Mouse (Mus musculus) stomach, postnatal 0 days (tissue): ENCODE data around the gene Peak1. TPM values are rescaled to one million over a fixed set of nuclear protein-coding genes. Genes with fewer than 3 reads are reported as not detected.

ENCODE experiments used
- ATAC-seq: fragments of 200-750 bp; cut with Nextera tagmentation; 2 replicates; pipeline ENCODE4 v1.8.0; 2017; ENCODE audit not compliant: low FRiP score, low TSS enrichment
- DNase-seq: peaks from one replicate; pipeline ENCODE4 v3.0.0-alpha.2; 2016; ENCODE audit warnings: low spot score
- H3K27ac ChIP-seq: fragments of 300-500 bp; sonication (generic); replicated peaks from 2 replicates; pipeline ENCODE4 v1.5.1; 2014; ENCODE audit warnings: mild to moderate bottlenecking, control low read depth
- H3K27me3 ChIP-seq: fragments of 300-500 bp; sonication (generic); 2 replicates; pipeline ENCODE4 v1.6.1; 2014; ENCODE audit warnings: low read length; ENCODE audit not compliant: control insufficient read depth, insufficient read depth
- H3K36me3 ChIP-seq: fragments of 300-500 bp; sonication (generic); 2 replicates; pipeline ENCODE4 v1.6.1; 2014; ENCODE audit warnings: low read length, mixed read lengths; ENCODE audit not compliant: control insufficient read depth, insufficient read depth
- H3K4me1 ChIP-seq: fragments of 300-500 bp; sonication (generic); replicated peaks from 2 replicates; pipeline ENCODE4 v1.6.1; 2014; ENCODE audit warnings: antibody characterized with exemption; ENCODE audit not compliant: control insufficient read depth, insufficient read depth
- H3K4me2 ChIP-seq: fragments of 300-500 bp; sonication (generic); replicated peaks from 2 replicates; pipeline ENCODE4 v1.6.1; 2014; ENCODE audit warnings: low read depth, mild to moderate bottlenecking, control low read depth, moderate library complexity
- H3K4me3 ChIP-seq: fragments of 300-500 bp; sonication (generic); 2 replicates; pipeline ENCODE4 v1.5.1; 2014; ENCODE audit warnings: low read depth, low read length, control low read depth
- H3K9ac ChIP-seq: fragments of 300-500 bp; sonication (generic); 2 replicates; pipeline ENCODE4 v1.6.1; 2014; ENCODE audit warnings: mild to moderate bottlenecking, low read length, control low read depth, mixed read lengths
- H3K9me3 ChIP-seq: fragments of 300-500 bp; sonication (generic); 2 replicates; pipeline ENCODE4 v1.6.1; 2016; ENCODE audit warnings: low read length; ENCODE audit not compliant: control insufficient read depth
- CTCF ChIP-seq: IDR thresholded peaks from 2 replicates; pipeline ENCODE4 v1.5.1; 2016; ENCODE audit warnings: antibody characterized with exemption, low read depth, mild to moderate bottlenecking, moderate library complexity
- EP300 ChIP-seq: optimal IDR thresholded peaks from 2 replicates; pipeline ENCODE3; 2016; ENCODE audit warnings: antibody characterized with exemption
- WGBS: fragments of 180-500 bp; shearing (Covaris S2); extraction: QIAGEN DNeasy Blood & Tissue Kit; methylation state at CpG from one replicate; pipeline ENCODE4 v1.1.7; 2014; 5-methylcytosine and 5-hydroxymethylcytosine counted together
- polyA plus RNA-seq: library from polyadenylated mRNA; unstranded; fragments of >200 nt; fragmentation: Nextera tagmentation; extraction: Ambion mirVana; gene quantifications from 2 replicates; pipeline ENCODE4 v1.2.1, GENCODE M21; 2015

Gene Peak1
- polyA plus RNA-seq, 1 experiment from 2014 or later: 4.5 TPM

- H3K36me3 ChIP-seq: no peaks in the 10 kb centered on the region
- no peak for ATAC-seq
- no peak overlapping the region for H3K9ac ChIP-seq
- WGBS: 76% methylated on average over 12 of the region's 12 CpGs
- H3K4me3 ChIP-seq: no peak overlapping the region
- H3K27me3 ChIP-seq: no peaks in the 10 kb centered on the region
- TF ChIP-seq EP300: no peak
- TF ChIP-seq CTCF: no peak
- no peak overlapping the region for H3K27ac ChIP-seq
- no peaks in the 10 kb centered on the region for H3K9me3 ChIP-seq
- DNase-seq: no peak
- H3K4me2 ChIP-seq: no peak overlapping the region
- no peaks in the 10 kb centered on the region for H3K4me1 ChIP-seq
Measured at GRCm38 (mm10) chr9:56334363-56334762, 83.5 kb downstream of the Peak1 start.

- TF ChIP-seq EP300 (no peak), CTCF (no peak)
- H3K27me3 ChIP-seq: no peaks in the 10 kb centered on the region
- no peaks in the 10 kb centered on the region for H3K36me3 ChIP-seq
- H3K4me3 ChIP-seq: no peak overlapping the region
- H3K9ac ChIP-seq: no peak overlapping the region
- no peak overlapping the region for H3K27ac ChIP-seq
- ATAC-seq: no peak
- no peak for DNase-seq
- no peak overlapping the region for H3K4me2 ChIP-seq
- H3K9me3 ChIP-seq: no peaks in the 10 kb centered on the region
- H3K4me1 ChIP-seq: no peaks in the 10 kb centered on the region
Measured at GRCm38 (mm10) chr9:56332774-56333173, 85.1 kb downstream of the Peak1 start.

- ATAC-seq (no peak), DNase-seq (no peak)
- TF ChIP-seq EP300 (no peak), CTCF (no peak)
- Histone ChIP-seq H3K4me3 (no peak overlapping the region), H3K27me3 (no peaks in the 10 kb centered on the region), H3K9me3 (no peaks in the 10 kb centered on the region), H3K9ac (no peak overlapping the region), H3K27ac (no peak overlapping the region), H3K4me1 (no peaks in the 10 kb centered on the region), H3K4me2 (no peak overlapping the region), H3K36me3 (no peaks in the 10 kb centered on the region)
- 95% methylated on average over 8 of the region's 8 CpGs for WGBS
Measured at GRCm38 (mm10) chr9:56326511-56327005, 91.3 kb downstream of the Peak1 start.

- Histone ChIP-seq H3K4me1 (no peaks in the 10 kb centered on the region), H3K4me3 (no peak overlapping the region), H3K27me3 (no peaks in the 10 kb centered on the region), H3K4me2 (no peak overlapping the region), H3K9me3 (no peaks in the 10 kb centered on the region), H3K9ac (no peak overlapping the region), H3K27ac (no peak overlapping the region), H3K36me3 (no peaks in the 10 kb centered on the region)
- TF ChIP-seq EP300: no peak
- no peak for TF ChIP-seq CTCF
- 90% methylated on average over 5 of the region's 5 CpGs for WGBS
- ATAC-seq: no peak
- DNase-seq: no peak
Measured at GRCm38 (mm10) chr9:56325725-56326124, 92.1 kb downstream of the Peak1 start.

- Histone ChIP-seq H3K4me2 (peak overlapping the region; percentile 39), H3K9ac (peak overlapping the region; percentile 51; the same call in 1 of the 2 replicates), H3K36me3 (no peaks in the 10 kb centered on the region), H3K27me3 (no peaks in the 10 kb centered on the region), H3K9me3 (no peaks in the 10 kb centered on the region), H3K27ac (peak overlapping the region; percentile 67), H3K4me3 (peak overlapping the region; percentile 15; the same call in 1 of the 2 replicates), H3K4me1 (no peaks in the 10 kb centered on the region)
- DNase-seq: no peak
- no peak for ATAC-seq
- TF ChIP-seq EP300 (no peak), CTCF (no peak)
- 36% methylated on average over 16 of the region's 16 CpGs for WGBS
Measured at GRCm38 (mm10) chr9:56324576-56325355, 93.1 kb downstream of the Peak1 start.

GRCm38 (mm10) chr9:56321291-56321690, 96.6 kb downstream of the Peak1 start:
- H3K36me3 ChIP-seq: no peaks in the 10 kb centered on the region
- no peak for ATAC-seq
- no peaks in the 10 kb centered on the region for H3K27me3 ChIP-seq
- no peak overlapping the region for H3K27ac ChIP-seq
- H3K9me3 ChIP-seq: 0 out of 2 replicates have a peak, but pooled peaks cover 4% of the 10 kb centered on the region
- no peaks in the 10 kb centered on the region for H3K4me1 ChIP-seq
- H3K4me2 ChIP-seq: no peak overlapping the region
- no peak for TF ChIP-seq EP300
- no peak for TF ChIP-seq CTCF
- no peak for DNase-seq
- no peak overlapping the region for H3K9ac ChIP-seq
- WGBS: 82% methylated on average over 2 of the region's 2 CpGs
- no peak overlapping the region for H3K4me3 ChIP-seq
